Mouse (Mus musculus): ENCODE data around the gene Mis12.

- no peak for TF ChIP-seq CTCF (IDR thresholded peaks at IDR 0.05; ENCODE audit: insufficient read depth, low read length)
- TF ChIP-seq POLR2A (IDR thresholded peaks at IDR 0.05; ENCODE audit: borderline replicate concordance, extremely low read depth, low read depth, low read length): no peak
These were observed 46.8 kb upstream of the Mis12 start for GRCm38 (mm10) chr11:70972586-70972985.
